Mouse (Mus musculus) myocyte (in vitro differentiated cells): ENCODE measurements at regions not wholly inside any gene's neighbourhood (a gene's known extent, or its start where the extent isn't known, plus 50 kb on each side); places are given as distances from the start of the nearest gene placed in this dataset.
"Not testable (repeated sequence)": the region's sequence is repeated elsewhere in the genome, so short reads cannot be mapped to it uniquely, and the experiment has no call there.

Source experiments
- CEBPB ChIP-seq: IDR thresholded peaks from 2 replicates; pipeline ENCODE4 v1.6.1; 2011; ENCODE audit warnings: mild to moderate bottlenecking, moderate library complexity; ENCODE audit not compliant: poor library complexity, insufficient read depth, severe bottlenecking
- E2F4 ChIP-seq: IDR thresholded peaks from one replicate; pipeline ENCODE4 v1.6.1; 2011; ENCODE audit warnings: mild to moderate bottlenecking, control low read depth, moderate library complexity; ENCODE audit not compliant: insufficient read depth
- MAX ChIP-seq: IDR thresholded peaks from one replicate; pipeline ENCODE4 v1.6.1; 2011; ENCODE audit warnings: low read depth, mild to moderate bottlenecking, control low read depth
- MYOD1 ChIP-seq, 3 experiments: IDR thresholded peaks; one replicate each; pipeline ENCODE4 v1.6.1; 2011; ENCODE audit warnings: control low read depth in 2 of 3, low read depth in 2 of 3, mild to moderate bottlenecking in 2 of 3, moderate library complexity in 1 of 3; ENCODE audit not compliant: insufficient read length in 2 of 3, control insufficient read depth in 1 of 3
- MYOG ChIP-seq, 3 experiments: IDR thresholded peaks; one replicate each; pipeline ENCODE4 v1.6.1; 2011; ENCODE audit warnings: control low read depth in 2 of 3, low read depth in 2 of 3, mild to moderate bottlenecking in 2 of 3; ENCODE audit not compliant: insufficient read length in 2 of 3, control insufficient read depth in 1 of 3, insufficient read depth in 1 of 3
- POLR2A ChIP-seq: IDR thresholded peaks from one replicate; pipeline ENCODE4 v1.6.1; 2011; ENCODE audit warnings: low read depth, mild to moderate bottlenecking, control low read depth, moderate library complexity; ENCODE audit not compliant: insufficient read length
- POLR2AphosphoS2 ChIP-seq: IDR thresholded peaks from one replicate; pipeline ENCODE4 v1.6.1; 2011; ENCODE audit warnings: low read depth, control low read depth; ENCODE audit not compliant: insufficient read length
- REST ChIP-seq: IDR thresholded peaks from one replicate; pipeline ENCODE4 v1.6.1; 2011; ENCODE audit warnings: mild to moderate bottlenecking, control low read depth, moderate library complexity; ENCODE audit not compliant: insufficient read depth, insufficient read length
- SRF ChIP-seq: IDR thresholded peaks from one replicate; pipeline ENCODE4 v1.6.1; 2011; ENCODE audit warnings: low read depth; ENCODE audit not compliant: control insufficient read depth, insufficient read length
- TCF12 ChIP-seq: IDR thresholded peaks from one replicate; pipeline ENCODE4 v1.6.1; 2011; ENCODE audit warnings: mild to moderate bottlenecking, control low read depth; ENCODE audit not compliant: poor library complexity, insufficient read depth, severe bottlenecking
- TCF3 ChIP-seq: IDR thresholded peaks from one replicate; pipeline ENCODE4 v1.6.1; 2011; ENCODE audit warnings: low read depth, control low read depth; ENCODE audit not compliant: insufficient read length
- USF1 ChIP-seq: IDR thresholded peaks from one replicate; pipeline ENCODE4 v1.6.1; 2011; ENCODE audit warnings: low read depth, mild to moderate bottlenecking, control low read depth, moderate library complexity

GRCm38 (mm10) chr14:53072502-53072901, 577.0 kb upstream of the Olfr1507 start:
- not testable (repeated sequence) for TF ChIP-seq POLR2A; E2F4; TCF12; USF1; MYOD1 (IDR thresholded peaks at IDR 0.05; ENCODE audit: control insufficient read depth in 1 of 3, insufficient read length in 2 of 3, low read depth in 2 of 3); MAX; MYOG (IDR thresholded peaks at IDR 0.05; ENCODE audit: control insufficient read depth in 1 of 3, insufficient read depth in 1 of 3, insufficient read length in 2 of 3, low read depth in 2 of 3); CEBPB; POLR2AphosphoS2; REST; TCF3; SRF
